Comparison of ENCODE assay signal across 14 mouse cellular contexts in genomic region chr3:27718829-27719365, GRCm38 (mm10).
"Had no signal": no experiment of that assay in that cellular context is flagged by ENCODE, and none has a peak within 500 bp of the region (broad histone marks: within the 10 kb centered on the region; RNA-seq: fewer than 3 reads in every experiment).

No protein-coding gene starts in this region.

- H3K4me1 ChIP-seq: midbrain, embryonic 13.5 days had no signal

- DNase-seq: kidney, postnatal 25 days; layer of hippocampus, adult 9-11 months; lung, adult 2 months; lung, postnatal 36 days; retina, postnatal 1 day; right cerebral cortex, postnatal 4 days; spleen, adult 18-20 months; thymus, adult 2 months; thymus, postnatal 25 days had no signal

- ATAC-seq: lung, postnatal 0 days; midbrain, embryonic 13.5 days had no signal

- H3K27me3 ChIP-seq: neural tube, embryonic 13.5 days had no signal

- H3K4me3 ChIP-seq: liver, embryonic 15.5 days; midbrain, embryonic 13.5 days; neural tube, embryonic 13.5 days had no signal

- H3K27ac ChIP-seq: liver, embryonic 15.5 days; midbrain, embryonic 13.5 days; neural tube, embryonic 13.5 days had no signal

- H3K4me2 ChIP-seq: liver, embryonic 11.5 days; liver, embryonic 15.5 days; midbrain, embryonic 13.5 days; neural tube, embryonic 13.5 days had no signal

- H3K9ac ChIP-seq: liver, embryonic 15.5 days; midbrain, embryonic 13.5 days; neural tube, embryonic 13.5 days had no signal

- H3K9me3 ChIP-seq: liver, embryonic 15.5 days; midbrain, embryonic 13.5 days; neural tube, embryonic 13.5 days had no signal

- H3K36me3 ChIP-seq: liver, embryonic 15.5 days; midbrain, embryonic 13.5 days; neural tube, embryonic 13.5 days had no signal
